Mouse (Mus musculus) kidney, adult 11 months (tissue): ENCODE results near the gene Mpc1.
"Not testable (repeated sequence)": the region's sequence is repeated elsewhere in the genome, so short reads cannot be mapped to it uniquely, and the experiment has no call there.

ENCODE experiments used
- DNase-seq: peaks from one replicate; pipeline ENCODE4 v3.0.0; 2022

Mpc1 gene

DNA sequence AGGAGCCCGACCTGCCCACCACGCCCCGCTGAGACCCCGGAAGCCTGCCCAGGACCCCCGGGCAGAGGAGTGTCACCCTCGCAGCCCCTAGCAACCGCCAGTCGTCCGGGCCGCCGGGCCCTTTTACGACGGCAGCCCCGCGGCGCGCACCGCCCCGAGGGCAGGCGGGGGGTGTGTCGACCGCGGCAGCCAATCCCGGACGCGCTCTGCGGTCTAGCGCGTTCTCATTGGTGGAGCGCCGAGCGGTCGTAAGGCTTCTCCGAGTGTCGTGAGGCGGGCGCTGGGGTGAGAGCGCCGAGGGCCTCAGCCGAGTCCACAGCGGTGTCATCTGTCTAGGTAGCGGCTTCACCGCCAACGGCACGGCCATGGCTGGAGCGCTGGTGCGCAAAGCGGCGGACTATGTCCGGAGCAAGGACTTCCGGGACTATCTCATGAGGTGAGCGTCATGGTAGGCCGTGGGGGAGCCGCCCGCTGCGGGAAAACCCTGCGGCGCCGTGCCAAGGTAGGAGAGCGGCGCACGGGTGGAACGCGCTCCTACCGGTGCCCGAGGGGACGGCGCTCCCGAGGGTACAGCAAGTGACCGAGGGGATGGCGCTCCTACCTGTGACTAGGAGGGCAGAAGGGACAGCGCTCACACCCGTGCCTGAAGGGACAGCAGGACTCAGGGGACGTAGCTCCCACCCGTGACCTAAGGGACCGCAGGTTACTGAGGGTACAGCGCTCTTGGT is 986 bp downstream of the Mpc1 start:
- DNase-seq, result peak; percentile 97

DNA sequence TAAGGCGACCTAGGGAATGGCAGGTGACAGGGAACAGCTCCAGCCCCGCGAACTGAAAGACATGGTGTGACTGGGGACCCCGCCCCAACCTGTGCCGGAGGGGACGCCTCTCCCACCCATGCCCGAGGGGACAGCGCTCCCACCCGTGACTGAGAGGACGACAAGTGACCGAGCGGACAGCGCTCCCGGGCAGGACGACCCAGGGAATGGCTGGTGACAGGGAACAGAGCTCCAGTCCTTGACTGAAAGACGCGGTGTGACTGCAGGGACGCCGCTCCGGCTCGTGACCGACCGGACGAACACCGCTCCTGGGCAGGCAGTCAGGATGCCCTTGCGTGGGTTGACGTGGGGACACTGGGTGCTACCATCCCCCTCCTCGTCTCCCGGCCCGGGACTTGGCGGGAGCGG is 1.6 kb downstream of the Mpc1 start:
- peak; percentile 62 for DNase-seq

DNA sequence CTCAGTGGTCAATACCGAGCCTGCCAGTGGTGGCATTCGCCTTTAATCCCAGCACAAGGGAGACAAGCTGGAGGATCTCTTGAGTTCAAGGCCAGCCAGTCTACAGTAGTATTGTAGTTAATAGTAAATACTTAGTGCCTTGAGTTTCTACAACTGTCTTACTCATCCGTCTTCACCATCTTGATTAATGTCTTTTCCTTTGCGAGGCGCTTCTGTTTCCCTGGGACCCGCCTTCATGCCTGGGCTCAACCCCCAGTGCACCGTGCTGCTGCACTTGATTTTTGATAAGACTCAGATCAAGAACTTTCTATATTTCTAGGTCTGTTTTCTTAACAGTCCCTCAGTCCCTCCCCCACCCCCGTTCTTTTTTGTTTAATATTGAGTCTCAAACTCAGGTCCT is 2.4 kb downstream of the Mpc1 start:
- DNase-seq, result no peak

DNA sequence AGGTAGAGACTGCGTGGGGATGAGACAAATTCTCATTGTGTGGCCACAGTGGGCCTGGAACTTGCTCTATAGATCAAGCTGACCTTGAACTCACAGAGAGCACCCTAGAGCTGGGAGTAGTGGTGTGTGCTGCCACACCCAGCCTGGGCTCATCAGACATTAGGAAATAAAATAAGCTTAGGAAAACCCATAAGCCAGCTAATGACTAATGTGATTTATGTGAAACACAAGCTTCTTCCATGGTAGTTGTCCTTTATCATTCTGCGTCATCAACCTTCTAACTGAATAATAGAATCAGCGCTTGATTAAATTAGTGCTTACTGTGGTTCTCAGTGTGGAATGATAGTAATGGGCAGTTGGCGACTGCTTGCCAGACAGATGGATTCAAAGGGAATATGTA is 4.3 kb downstream of the Mpc1 start:
- no peak for DNase-seq

DNA sequence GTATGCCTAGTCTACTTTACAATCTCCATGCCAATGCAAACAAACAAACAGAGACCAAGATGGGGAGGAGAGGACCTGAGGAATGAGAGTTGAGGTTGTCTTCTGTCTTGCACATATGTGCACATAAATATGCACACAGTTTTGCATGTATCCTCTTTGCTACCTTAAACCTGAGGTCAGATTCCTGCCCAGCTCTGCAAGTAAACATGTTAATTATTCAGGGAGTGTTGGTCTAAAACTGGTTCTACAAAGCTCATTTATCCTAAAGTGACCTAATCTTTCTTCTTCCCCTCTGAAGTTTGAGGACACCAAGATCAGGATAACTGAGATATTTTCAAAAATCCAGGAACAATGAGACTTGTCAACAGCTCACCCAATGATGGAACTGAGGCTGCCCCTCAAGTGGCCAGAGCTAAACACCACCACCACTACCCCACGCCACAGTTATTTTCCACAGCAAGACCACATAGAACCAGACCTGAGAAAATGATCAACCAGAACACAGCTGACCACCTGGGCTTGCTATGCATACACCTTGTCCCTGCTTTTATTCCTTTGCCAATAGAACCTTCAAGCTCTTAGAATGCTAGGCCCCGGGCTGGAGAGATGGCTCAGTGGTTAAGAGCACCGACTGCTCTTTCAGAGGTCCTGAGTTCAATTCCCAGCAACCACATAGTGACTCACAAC is 7.4 kb downstream of the Mpc1 start:
- peak; percentile 53 for DNase-seq

DNA sequence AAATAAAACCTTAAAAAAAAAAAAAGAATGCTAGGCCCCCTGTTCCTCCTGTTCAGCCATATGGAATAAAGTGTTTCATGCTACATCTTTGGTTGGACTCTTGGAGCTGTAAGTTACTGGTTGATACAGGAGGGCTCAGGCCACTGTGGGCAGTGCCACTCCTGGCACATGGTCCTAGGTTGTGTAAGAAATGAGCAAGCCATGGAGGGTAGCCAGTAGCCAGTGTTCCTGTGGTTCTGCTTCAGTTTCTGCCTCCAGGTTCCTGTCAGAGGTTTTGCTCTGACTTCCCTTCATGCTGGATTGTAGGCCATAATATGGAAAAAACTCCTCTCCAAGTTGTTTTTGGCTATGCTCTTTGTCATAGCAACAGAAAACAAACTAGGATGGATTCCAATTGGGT is 8.0 kb downstream of the Mpc1 start:
- no peak for DNase-seq

DNA sequence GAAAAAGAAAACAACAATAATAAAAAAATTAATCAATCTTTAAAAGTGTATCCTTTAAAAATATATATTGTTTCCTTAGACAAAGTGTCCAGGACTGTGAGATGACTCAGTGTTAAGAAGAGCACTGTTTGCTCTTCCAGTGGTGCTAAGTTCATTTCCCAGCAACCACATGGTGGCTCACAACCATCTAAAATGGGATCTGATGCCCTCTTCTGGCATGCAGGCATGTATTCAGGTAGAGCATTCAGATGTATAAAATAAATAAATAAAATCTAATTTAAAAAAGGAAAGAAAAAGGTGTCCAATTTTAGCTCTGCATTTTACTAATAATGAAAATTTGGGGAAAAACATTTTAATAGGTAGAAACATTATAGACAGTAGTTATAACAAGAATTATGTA is 13.1 kb downstream of the Mpc1 start:
- no peak for DNase-seq

DNA sequence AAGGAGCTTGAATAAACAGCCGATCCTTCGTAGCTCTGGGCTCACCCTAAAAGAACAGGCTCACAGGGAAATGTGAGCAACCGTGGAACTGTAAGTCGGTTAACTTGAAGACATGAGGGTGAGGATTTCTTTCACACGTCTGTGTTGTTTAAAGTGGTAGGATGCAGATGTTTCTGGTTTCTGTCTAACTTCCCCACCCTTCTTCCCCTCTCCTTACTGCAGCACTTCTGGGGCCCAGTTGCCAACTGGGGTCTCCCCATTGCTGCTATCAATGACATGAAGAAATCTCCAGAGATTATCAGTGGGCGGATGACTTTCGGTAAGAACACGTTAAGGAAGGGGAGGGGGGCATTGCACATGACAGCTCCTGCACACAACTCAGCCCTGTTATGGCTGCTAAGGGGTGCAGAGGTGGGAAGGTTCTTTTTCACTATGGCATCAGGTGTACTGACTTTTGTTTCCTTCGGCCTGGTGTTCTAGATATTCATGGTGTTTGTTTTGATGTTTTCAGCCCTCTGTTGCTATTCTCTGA is 13.7 kb downstream of the Mpc1 start:
- no peak for DNase-seq

DNA sequence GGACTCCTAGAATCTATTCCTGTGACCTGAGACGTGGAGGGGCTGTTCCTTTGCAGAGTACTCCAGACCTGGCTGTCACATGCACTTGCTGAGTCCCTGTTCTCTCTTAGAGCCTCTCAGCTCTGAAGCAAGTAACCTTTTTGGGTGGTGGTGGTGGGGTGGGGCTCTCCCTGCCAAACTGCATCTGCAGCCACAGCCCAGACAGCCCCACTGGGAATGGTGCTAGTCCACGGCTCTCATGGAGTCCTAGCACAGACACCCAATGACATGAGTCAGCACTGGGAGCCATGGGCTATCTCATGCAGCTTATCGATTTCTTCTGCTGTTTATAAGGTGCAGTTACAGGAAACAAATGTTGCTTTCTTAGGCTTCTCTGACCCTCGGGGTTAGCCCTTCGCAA is 15.0 kb downstream of the Mpc1 start:
- DNase-seq, result no peak

DNA sequence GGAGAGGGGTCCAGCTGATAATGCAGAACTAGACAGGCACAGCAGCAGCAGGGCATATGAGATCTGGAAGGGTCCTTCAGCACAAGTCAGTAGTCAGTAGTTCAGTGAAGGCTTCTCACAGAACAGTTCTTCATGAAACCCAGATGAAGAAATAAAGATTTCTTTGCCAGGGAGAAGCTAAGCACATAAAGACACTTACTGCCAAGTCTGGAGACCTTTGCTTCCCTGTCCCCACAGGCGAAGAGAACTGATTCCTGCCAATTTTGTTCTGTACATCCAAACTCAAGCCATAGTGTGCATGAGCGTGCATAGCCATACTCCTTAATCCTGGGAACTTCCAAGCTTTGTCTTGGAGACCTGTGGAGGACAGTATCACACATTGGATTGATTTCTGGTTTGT is 15.6 kb downstream of the Mpc1 start:
- no peak for DNase-seq

DNA sequence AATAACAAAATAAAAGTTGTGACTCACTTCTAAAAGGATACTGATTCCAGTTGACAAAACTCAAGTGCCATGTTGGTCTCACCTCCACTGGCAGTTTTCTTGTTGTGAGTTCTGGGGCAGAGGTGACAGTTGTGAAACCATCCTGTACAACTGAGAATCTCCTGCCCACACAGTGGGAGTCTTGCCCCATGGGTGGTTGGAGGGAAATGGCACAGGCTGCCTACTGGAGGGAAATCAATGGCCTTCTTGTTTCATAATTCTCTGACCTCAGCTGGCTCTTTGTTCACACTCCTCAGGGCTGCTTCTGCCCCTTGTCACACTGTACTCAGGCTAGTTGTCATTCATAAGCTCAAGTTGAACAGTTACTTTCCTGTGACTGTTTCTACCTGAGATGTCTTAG is 16.8 kb downstream of the Mpc1 start:
- no peak for DNase-seq

DNA sequence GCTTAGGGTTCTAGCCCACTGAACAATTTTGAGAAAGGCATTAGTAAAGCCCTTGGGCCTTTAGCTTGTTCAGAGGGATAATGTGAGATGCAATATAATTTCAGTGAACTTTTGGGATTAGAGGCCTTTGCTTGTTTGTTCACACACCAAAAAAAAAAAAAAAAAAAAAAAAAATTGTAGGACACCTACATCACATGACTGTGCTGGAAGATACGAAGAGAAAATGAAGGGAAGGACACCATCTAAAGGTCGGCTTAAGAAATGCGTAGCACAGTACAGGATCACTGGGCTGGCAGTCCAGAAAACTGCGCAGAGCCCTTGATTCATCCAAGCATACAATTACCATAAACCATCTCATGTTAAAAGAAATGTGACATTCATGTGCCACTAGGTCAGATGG is 18.8 kb downstream of the Mpc1 start:
- DNase-seq, result no peak

DNA sequence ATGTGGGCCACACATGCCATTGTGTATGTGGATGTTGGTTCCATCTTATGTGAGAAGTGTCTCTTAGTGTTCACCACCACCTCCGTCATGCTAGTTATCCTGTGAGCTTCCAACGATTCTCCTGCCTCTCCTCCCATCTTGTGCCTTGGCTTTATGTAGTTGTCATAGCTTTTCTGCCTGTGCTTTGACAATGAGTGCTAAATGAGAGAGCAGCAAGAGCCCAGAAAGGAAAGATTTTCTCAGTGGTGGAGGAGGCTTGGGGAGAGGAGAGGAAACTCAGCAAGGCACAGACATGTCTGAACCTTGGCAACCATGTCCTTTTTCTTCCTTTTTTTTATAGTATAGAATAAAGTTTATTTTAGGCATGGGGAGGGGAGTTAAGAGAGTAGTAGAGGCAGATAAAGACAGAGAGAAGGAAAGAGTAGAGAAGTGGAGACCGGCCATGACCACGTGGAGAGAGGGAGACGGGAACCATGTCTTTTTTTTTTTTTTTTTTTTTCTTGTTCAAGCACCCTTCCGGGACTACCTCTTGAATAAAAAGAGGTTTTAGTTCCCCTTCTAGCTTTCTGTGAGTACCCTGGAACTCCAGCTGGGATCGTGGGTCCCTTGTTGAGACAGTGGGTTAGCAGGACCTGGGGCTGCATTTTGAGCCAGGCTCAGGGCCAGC is 20.2 kb downstream of the Mpc1 start:
- DNase-seq, result no peak

DNA sequence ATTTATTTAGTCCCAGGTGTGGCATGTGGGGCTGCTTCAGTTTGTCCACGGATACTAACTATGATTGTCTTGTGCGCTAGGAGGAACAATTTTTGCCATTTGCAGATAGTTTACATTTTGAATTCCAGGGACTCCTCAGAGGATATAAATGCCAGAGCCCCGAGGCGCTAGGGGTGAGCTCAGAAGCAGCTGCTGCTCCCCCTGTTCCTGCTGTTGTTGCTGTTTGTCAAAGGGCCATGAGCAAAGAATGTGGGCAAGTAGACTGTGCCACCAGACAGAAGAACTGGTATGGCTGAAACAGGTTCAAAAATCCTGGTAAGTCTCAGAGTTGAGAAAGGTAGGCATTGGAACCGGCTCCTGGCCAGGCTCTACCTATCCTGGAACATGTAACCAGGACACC is 21.0 kb downstream of the Mpc1 start:
- DNase-seq, result no peak

DNA sequence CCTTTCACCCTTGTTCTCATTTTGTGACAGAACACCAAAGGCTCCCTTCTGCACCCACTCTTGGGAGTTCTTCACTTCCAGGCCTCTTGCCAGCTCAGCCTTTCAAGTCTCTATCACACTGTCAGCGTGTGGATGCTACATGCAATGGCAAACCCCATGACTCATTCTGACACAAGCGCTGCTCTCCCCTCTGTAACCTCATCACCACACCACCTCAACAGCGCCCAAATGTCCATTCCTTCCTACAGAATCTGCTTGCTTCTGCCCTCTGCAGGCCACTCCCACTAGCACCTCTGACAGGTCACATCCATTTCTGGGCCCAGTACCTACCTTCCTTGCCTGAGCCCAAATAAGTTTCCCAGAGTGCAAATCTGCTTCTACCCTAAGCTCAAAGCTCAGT is 23.1 kb downstream of the Mpc1 start:
- DNase-seq, result no peak

DNA sequence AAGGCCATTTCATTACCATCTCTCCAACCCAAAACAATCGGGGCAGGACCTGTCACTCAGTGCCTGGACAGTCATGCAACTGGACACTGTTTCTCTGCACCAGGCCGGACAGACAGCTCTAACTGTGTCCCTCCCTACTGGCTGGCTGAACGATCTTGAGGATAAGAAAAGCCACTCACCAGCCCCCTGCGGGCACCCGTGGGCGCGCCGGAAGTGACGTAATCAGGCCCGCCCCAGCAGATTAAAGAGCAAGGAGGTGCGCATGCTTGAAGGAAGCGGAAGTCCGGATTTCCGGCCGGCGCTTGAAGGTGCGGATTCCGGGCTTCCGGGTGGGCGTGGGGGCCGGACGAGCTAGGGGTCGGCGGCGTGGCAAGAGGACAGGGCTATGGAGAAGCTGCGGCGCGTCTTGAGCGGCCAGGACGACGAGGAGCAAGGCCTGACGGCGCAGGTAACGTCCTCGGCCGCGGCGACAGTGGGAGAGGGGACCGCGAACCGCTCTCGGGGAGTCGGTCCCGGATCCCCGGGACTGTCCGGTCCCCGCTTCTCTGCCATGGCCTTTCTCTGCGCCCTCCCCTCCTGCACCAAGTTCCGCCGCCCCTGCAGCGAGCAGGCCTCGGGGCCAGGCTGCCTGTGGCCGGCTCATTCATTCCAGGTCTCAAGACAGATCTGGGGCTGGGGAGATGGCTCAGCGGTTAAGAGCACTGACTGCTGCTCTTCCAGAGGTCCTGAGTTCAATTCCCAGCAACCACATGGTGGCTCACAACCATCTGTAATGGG is 28.3 kb downstream of the Mpc1 start, which contains the start of gene Sft2d1:
Gene Sft2d1 (plus strand): TSS at position 265 of the 777 bp plus-strand sequence.
- DNase-seq, result peak; percentile 96

DNA sequence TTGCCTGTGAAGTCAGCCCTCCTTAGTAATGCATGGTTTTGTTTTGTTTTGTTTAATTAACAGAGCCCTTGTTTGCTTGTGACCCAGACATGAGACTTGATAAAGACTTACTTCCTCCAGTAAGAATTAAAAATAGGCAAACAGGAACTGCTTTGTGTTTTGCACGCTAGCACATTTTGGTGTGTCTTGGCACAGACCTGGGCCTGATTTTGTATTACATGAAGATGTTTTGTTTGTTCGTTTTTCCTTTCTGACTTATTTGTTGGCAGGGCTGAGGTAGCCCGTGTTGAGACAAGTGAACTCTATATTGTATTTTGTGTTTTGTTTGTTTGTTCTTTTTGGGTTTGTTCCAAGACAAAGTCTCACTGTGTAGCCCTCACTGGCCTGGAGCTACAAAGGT is 29.0 kb downstream of the Mpc1 start:
- DNase-seq, result no peak

DNA sequence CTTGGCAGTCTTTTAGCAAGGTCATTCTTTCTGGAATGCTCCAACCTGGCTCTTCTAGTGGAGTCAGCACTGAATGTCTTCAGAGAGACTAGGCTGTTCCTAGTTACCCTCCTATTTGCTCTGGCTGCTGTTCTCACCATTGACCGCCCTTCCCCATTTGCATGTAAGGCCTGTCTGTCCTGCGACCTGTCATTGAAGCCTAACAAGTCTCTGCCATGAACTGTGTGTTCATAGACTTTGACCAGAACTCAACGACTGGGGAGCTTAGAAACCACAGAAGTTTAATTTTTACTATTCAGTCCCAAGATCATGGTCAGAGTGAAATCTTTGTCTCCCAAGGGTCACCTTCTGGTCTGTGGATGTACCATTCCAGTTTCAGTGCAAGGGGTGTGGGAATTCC is 31.3 kb downstream of the Mpc1 start:
- peak; percentile 69 for DNase-seq

DNA sequence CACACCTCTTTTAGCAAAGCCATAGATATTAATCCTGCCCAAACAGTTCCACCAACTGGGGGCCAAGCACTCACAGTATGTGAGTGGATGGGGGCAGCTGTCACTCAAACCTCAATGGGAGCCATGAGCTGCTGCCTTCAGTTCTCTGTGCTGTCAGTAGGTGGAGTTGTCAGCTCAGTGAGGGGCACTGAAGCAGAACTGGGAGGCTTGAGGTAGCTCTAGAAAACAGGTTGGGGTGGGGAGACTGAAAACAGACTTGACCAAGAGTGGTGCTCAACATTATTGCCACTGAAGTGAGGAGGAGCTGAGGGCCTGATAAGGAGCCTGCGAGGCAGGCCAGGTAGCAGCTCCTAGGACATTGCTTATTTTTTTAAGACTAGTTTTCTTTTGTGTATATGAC is 33.5 kb downstream of the Mpc1 start:
- no peak for DNase-seq

DNA sequence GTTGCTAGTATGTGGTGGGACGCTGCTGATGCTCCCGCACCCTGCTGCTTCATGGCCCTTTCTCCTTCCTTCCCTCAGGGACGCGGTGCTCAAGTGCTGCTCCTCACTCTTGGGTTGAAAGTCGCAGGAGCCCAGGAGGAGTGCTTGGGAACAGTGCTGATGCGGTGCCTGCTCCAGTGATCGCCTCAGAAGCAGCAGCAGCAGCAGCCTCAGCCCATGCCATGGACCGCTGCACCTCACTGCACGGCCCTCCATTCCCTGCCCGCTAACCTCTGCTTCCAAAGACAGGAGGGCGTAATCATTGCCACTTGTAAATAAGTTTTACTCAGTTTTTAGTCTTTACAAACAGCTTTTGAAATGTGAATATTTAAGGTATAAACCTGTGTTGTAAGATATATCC is 44.2 kb downstream of the Mpc1 start:
- DNase-seq, result not testable (repeated sequence)

DNA sequence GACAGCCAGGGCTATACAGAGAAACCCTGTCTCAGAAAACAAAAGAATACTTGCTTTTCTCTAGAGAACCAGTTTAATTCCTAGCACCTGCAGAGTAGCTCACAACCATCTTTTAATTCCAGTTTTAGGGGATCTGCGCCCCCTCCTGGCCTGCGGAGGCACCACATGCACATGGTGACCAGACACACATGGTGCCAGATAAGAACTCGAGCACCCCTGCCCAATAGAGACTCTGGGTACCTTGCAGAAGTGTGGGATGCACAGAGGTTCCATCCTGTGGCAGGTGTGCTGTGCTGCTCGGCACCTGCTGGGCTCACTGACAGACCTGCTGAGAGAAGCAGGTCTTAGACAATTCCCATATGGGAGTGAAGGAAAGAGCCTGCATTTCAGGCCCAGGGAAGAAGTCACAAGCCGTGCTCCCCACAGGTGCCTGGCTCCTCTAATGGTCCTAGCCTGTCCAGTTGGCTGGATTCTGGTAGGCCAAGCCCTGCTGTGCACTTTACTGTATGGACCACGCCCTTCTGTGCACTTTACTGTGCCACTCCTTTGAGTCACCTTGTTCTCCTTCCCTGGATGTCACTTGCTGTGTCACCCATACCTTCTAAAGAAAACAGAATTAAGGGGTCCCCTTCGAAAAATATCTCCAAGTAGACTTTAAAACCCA is 45.9 kb downstream of the Mpc1 start:
- no peak for DNase-seq

DNA sequence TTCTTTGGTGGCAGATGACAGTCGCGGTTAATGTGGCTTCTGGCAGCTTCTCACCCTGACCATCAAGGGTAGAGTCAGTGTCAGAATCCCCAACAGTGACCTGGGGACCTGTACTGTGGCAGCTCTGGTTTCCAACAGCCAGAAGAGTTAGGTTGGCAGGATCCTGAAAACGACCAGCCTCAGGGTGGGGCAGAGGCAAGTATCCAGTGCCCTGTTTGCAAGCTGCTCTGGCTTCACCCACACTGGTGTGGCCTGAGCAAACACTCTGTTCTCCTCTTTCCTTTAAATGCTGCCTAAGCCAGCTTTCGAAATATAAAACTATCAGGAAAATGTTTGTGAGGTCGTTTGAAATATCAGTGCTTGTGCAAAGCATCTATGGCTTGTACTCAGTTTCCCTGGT is 47.9 kb downstream of the Mpc1 start:
- no peak for DNase-seq

DNA sequence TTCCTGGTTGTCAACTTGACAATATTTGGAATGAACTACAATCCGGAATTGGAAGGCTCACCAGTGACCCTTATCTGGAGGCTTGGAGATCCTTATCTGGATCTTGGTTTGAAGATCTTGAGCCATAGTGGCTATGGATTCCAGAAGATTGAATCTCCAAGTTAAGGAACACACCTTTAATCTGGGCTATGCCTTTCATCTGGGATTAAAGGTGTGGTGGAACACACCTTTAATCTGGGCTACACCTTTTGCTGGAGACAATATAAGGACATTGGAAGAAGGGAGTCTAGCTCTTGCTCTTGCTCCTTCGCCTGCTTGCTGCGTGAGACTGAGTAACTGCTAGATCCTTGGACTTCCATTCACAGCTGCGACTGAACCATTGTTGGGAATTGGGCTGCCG is 54.5 kb downstream of the Mpc1 start, which contains the start of gene Prr18:
Gene Prr18 (plus strand): TSS at position 301 of the 400 bp plus-strand sequence.
- not testable (repeated sequence) for DNase-seq
